Mouse (Mus musculus) spleen, postnatal 4 days (tissue): ENCODE data around the gene Zbp1.

Experiments used
- DNase-seq, 2 experiments: peaks; one replicate each; pipeline ENCODE4 v3.0.0; 2022; ENCODE audit warnings: low spot score in 2 of 2

Gene Zbp1

GRCm38 (mm10) chr2:173180026-173180425, 38.7 kb downstream of the Zbp1 start:
- DNase-seq = peak in 1 of 2 experiments; percentile 52

GRCm38 (mm10) chr2:173179046-173179445, 39.7 kb downstream of the Zbp1 start:
- peak in 1 of 2 experiments; percentile 62 for DNase-seq

DNA sequence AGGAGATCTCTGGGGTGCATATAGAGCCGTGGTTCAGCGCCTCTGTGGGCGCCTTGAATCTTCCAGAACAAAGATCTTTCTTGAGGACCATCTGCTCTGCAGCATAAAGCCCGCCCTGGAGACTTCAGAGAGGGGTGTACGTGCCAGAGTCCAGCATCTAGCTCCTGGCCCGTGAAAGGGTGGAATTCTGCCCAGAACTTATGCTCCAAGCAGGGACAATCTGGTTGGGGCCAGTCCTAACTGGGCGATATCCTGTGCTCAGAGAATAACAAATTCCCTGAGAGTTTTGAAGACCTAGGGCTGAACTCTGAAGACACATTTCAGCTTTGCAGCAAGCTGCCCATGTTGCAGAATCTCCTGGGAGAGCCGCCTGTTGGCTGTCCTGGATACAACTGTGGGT, 40.8 kb downstream of the Zbp1 start:
- DNase-seq = no peak

DNA sequence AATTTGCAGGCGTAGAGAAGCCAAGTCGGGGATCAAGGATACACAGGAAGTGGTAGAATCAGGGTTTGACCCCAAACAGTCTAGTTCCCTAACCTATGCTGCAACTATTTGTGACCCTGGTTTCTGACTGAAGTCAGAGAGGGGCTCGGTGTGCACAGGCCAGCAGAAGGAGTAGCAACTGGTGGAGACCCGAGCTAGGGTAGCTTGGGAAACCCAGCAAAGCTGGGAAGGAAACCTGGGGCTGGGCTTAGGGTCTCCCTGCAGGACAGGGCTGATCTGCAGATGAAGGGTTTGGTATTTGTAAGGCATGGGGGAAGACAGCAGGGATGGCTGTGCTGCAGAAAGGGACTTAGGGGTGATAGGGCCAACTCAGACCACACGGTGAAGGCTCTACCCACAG, 41.2 kb downstream of the Zbp1 start:
- peak in 1 of 2 experiments; percentile 55 for DNase-seq

DNA sequence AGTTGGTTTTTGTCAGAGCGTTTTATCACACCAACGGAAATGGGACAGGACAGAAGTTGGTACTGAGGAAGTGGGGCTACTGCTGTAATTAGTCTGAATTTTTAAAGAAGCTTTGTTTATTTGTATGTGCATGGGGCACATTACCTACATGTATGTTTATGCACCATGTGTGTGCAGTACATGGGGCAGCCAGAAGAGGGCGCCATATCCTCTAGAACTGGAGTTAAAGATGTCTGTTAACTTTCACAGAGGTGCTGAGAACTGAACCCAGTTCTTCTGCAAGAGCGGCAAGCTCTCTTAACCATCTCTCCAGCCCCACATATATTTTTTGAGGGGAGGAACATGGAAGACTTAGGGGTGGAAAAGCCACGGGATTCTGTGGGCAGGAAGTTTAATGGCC, 43.0 kb downstream of the Zbp1 start:
- DNase-seq = peak in 1 of 2 experiments; percentile 52

GRCm38 (mm10) chr2:173174569-173174968, 44.2 kb downstream of the Zbp1 start:
- DNase-seq = peak in 1 of 2 experiments; percentile 57

DNA sequence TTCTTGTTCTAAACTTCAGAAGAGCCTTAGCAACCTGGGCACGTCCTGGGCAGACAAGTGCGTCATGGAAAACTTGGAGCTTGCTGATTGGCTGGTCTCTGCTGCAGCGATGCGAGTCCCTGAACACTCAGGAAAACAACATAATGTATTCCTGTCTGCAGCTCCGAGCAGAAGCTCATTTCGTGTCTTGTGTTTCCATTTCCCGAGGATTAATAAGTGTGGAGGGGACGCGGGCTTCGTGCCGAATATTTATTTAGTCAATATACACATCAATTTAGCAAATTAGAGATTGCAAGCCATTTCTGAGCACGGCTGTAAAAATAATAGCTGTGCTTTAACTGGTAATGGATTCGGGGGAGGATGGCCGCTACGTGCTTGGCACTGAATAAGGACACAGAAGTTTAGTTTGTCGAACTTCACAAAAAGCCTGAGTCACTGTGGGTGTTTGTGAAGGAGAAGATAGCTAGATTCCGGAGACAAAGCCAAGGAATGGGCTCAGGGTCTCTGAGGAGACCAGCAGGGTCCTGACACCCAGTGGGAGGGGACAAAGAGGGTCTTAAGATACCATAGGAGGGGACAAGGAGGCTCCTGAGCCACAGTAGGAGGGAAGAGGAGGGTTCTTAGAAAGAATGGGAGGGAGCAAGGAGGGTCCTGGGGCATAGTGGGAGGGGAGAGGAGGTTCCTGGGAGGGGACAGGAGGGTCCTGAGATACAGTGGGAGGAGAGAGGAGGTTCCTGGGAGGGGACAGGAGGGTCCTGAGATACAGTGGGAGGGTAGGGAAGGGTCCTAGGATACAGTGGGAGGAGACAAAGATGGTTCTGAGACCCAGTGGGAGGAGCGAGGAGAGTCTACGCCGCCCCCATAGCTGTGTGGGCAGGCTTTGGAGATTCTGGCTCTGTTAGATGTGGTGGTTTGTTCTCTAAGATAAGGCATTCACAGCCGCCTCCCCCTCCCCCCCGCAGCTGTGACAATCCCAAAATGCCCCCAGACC, 44.9 kb downstream of the Zbp1 start:
- DNase-seq = peak; percentile 15 to 57

GRCm38 (mm10) chr2:173173008-173173407, 45.7 kb downstream of the Zbp1 start:
- DNase-seq = peak in 1 of 2 experiments; percentile 61

- DNase-seq = peak in 1 of 2 experiments; percentile 55
Measured at GRCm38 (mm10) chr2:173172386-173172785, 46.3 kb downstream of the Zbp1 start.

- peak in 1 of 2 experiments; percentile 59 for DNase-seq
Measured at GRCm38 (mm10) chr2:173171956-173172355, 46.8 kb downstream of the Zbp1 start.

GRCm38 (mm10) chr2:173171470-173171869, 47.3 kb downstream of the Zbp1 start:
- DNase-seq = no peak

DNA sequence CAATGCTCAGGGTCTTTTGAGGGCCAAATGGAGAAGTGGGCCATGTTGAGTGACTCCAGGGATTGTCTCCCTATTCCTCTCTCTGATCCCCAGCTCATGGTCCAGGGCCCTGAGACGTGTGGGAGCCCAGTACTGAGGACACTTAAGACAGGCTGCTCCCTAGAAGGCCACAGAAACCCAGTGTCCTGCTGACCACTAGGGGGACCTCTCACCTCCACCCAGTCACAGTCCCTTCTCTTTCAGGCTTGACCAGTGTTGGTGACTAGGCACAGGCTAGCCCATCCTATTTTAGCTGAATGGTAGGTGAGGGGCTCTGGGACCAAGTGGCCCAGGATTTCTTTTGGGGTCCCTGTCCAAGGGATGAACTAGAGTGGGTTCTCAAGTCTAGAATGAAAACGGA, 48.0 kb downstream of the Zbp1 start:
- no peak for DNase-seq

GRCm38 (mm10) chr2:173170081-173170480, 48.6 kb downstream of the Zbp1 start:
- no peak for DNase-seq

DNA sequence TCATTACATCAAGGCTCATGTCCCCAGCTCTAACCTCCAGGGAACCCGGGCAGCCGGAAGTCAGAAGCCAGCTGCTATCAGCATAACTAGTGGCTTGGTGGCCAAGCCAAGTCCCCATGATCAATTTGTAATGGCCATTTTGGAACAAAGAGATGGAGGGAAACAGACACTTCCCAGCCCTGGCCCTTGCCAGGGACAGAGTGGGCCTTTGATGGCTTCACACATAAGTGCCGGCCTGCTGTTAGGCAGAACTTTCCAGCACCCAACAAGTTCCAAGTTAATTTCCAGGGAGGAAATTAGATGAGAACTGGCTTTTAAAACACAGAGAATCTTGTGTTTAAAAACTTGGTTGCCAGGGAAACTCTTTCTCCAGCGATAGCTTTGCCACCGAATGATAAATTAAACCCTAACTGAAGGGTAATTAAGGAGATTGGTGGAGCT, 50.3 kb downstream of the Zbp1 start:
- DNase-seq = no peak

- no peak for DNase-seq
Measured at GRCm38 (mm10) chr2:173165357-173165756, 53.4 kb downstream of the Zbp1 start.

- DNase-seq = no peak
Measured at GRCm38 (mm10) chr2:173164946-173165345, 53.8 kb downstream of the Zbp1 start.

DNA sequence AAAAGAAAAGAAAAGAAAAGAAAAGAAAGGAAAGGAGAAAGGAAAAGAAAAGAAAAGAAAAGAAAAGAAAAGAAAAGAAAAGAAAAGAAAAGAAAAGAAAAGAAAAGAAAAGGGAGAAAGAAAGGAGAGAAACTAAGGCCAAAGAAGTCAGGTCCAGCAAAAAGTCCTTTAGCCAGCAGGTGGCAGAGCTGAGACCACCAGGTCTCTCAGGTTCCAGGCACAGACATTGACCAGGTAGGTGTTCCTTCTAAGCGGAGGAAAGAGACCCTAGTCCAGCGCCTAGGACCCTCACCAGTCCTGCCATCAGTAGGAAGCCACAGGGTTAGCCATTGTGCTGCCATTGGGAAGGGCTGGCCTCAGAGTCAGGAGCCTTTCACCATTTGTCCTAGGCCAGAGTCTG, 54.4 kb downstream of the Zbp1 start:
- DNase-seq = no peak

GRCm38 (mm10) chr2:173163380-173163779, 55.3 kb downstream of the Zbp1 start:
- no peak for DNase-seq

DNA sequence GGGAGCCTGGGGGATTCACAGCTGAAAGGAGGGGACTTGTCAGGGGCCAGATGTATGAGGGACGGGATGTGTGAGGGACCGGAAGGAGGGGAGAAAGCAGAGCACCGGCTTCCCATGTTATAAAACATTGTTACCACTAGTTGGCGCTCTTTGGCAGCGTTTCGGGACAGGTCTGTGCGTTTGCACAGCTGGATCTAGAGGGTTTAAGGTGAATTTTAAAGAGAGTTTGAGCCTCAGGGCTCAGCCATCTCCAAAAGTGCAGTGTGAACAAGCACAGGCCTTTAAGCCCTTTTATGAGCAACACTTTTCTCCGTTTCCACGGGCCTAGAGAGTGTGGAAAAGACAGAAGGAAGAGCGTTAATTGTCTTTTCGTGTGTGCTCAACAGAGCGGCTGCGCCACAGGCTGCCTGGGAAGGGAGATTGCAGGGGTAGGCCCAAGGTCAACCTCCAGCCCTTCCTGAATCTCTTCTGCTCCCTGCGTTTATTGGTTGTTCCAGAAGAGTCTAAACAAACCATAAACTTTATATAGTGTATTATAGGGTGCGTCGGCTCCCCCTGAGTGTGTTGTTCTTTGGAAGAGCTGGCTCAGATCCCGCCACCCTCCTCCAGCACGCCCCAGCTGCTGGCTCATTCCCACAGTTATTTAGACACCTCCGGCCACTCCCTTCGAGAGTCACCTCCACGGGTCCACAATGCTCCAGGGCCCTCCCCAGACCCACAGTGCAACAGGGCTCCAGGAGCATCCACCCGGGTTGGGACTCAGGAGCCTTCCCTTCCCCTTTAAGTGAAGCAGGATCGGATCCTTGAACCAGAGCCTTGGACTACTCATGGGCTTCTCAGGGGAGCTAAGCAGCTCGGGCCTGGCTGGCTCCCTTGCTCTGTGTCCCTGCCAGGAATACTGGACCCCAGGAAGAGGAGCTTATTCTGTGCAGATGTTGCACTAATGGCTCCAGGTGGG, 59.1 kb downstream of the Zbp1 start:
- peak; percentile 47 to 80 for DNase-seq

DNA sequence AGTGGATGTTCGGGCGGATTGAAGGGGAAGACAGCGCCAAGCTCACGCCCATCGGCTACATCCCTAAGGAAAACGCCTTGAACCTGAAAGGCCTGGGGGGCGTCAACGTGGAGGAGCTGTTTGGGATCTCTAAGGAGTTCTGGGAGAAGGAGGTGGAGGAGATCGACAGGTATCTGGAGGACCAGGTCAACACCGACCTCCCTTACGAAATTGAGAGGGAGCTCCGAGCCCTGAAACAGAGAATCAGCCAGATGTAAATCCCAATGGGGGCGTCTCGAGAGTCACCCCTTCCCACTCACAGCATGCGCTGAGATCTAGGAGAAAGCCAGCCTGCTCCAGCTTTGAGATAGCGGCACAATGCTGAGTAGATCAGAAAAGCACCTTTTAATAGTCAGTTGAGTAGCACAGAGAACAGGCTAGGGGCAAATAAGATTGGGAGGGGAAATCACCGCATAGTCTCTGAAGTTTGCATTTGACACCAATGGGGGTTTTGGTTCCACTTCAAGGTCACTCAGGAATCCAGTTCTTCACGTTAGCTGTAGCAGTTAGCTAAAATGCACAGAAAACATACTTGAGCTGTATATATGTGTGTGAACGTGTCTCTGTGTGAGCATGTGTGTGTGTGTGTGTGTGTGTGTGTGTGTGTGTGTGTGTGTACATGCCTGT, 60.2 kb downstream of the Zbp1 start:
- DNase-seq = no peak

GRCm38 (mm10) chr2:173157871-173158270, 60.9 kb downstream of the Zbp1 start:
- DNase-seq = no peak
